Mouse (Mus musculus) c-Kit-positive CD71-positive TER-119-negative erythroid progenitor cells, embryonic 14.5 days (primary cell): ENCODE results near the gene Fam221a.

ENCODE experiments used
- DNase-seq: peaks from one replicate; pipeline ENCODE4 v3.0.0-alpha.2; 2013; ENCODE audit warnings: low read depth

Fam221a gene

DNA sequence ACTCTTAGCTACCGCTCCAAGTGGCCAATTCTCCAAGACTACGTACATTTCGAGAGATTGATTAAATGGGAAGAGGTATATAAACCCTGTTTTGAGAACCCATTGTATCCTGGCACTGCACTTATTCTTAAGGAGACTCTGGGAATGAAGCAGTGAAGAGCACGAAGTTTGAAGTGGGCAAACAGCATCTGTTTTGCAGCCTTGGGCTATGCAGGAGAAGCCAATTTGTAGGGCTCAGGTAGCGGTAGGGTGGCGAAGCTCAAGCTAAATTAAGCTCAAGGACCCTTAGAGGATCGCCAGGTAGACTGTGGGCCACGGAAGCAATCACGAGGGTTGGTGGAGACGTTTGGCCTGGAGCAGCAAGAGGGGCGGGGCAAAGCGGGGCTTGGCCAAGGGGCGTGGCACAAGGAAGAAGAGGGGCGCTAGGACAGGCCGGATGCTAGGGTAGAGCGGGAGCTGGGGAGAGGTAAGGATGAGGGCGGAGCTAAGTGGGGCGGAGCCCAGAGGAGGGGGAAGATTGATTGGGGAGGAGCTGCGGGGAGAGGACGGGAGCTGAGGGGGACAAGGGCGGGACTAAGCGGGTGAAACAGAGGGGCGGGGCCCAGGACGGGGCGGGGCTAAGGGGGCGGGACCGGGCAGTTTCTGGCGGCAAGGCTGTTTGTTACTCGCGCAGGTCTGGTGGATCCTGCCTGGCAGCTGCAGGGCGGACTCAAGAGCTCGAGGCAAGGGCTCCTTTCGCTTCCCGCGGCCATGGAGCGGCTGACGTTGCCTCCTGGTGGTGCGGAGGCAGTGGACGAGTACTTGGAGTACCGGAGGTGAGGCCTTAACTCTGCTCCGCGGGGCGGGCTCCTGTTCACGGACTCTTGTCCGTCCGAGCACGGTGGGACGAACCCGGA lies at the start of gene Fam221a:
Gene Fam221a, plus strand, starts transcription at position 581 of the 896 bp plus-strand sequence.
- DNase-seq: peak; percentile 81

- DNase-seq: peak; percentile 90
Observed at GRCm38 (mm10) chr6:49318966-49319594, 48.5 kb upstream of the Fam221a start, which contains the start of gene Ccdc126. Gene Ccdc126 (plus strand): TSS chr6:49319274.

- no peak for DNase-seq
Observed at GRCm38 (mm10) chr6:49319595-49320315, 47.8 kb upstream of the Fam221a start.

DNA sequence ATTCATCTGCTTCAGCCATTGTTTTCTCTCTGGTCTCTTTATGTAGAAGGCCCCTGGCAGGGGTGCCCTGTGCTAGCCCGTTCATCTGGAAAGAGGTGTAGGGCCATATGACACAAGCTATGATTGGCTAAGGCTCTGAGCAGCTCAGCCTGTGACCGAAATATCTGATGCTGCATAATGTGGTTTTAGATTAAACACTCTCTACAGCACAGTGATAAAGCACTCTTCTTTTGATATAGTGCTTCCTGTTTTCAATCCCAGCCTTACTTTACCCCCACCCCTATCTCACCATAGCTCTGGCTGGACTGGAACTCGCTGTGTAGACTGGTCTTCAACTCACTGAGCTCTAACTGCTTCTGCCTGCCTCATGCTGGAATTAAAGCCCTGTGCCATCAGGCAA lies 46.2 kb upstream of the Fam221a start:
- DNase-seq: no peak

GRCm38 (mm10) chr6:49322056-49322455 lies 45.5 kb upstream of the Fam221a start:
- no peak for DNase-seq

- DNase-seq: no peak
Observed at GRCm38 (mm10) chr6:49322986-49323385, 44.6 kb upstream of the Fam221a start.

DNA sequence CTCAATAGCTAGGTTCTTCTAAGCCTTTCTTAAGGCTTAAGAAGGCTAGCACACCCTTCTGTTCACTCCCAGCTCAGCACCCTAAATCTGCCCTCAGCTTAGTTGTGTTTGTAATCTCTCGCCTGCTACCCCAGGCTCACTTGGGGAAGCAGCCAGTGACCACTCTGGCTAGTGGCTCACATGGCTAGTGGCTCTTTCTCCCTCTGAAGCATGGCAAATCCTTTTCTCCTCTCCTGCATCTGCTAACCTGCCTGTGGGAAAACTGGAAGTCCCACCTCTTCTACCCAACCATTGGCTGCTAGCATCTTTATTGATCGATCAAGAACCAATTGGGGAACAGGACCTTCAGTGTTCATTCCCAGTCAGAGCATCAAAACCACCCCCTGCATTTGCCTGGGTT lies 43.0 kb upstream of the Fam221a start:
- no peak for DNase-seq

- DNase-seq: no peak
Observed at GRCm38 (mm10) chr6:49325294-49325693, 42.2 kb upstream of the Fam221a start.

DNA sequence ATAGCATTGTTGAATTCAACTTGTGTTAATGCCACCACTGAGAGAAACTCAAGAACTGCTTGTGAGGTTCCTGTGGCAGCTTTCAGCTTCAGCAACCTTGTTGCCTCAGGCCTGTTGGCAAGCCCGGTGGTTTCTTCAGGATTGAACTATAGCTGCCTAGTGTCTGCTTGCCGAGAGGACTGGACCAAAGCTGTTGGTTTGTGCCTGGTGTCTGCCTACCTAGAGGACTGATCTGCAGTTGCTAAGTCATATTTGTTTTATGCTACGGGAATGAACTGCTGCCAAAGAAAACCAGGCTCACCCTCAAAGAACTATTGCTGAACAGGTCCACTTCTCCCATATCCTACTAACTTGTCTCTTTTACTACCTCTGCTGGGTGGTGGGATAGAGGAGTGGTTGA lies 40.7 kb upstream of the Fam221a start:
- DNase-seq: no peak

DNA sequence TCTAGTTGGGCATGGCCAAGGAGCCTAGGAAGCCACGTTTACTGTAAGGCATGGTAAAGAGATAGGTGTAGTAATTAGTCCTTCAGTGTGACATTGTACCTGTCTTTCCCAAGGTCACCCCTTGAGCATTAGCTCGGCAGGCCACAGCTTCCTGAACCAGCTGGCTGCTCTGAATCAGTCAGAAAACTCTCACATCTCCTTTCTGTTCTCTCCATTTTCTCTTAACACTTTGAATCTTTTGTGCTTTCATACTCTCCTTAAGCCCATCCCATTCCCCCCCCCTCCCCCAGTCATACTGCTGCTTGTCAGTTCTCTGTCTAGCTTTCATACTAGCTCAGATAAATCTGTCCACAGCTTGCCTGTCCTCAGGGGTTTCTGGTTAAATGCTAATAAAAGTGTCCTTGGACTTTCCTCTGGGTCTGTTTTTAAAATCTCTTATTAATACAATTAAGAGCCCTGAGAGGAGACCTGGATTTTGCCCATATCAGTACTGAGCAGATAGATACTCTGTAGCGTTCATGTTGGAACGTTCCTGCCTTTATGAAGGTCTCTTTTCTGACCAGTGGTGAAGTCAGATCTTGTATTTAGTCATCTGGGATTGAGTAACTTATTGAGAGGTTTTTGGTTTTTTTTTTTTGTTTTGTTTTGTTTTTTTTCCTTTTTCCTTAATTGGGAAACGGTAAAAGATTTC lies 36.0 kb upstream of the Fam221a start:
- DNase-seq: no peak

DNA sequence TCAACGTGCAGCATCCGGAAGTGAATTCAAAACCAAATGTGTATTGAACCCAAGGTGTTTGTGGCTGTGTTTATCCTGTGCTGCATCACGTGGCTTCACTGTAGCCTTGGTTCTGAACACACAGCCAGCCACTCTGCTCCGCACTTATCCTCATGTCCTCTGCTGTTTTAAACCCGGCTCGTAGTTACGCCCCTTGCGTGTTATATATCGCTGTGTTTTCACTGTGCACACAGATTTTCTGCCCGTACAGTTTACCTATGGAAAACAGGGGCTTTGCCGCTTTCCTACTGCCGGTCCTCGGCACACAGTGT lies 35.5 kb upstream of the Fam221a start:
- DNase-seq: no peak

DNA sequence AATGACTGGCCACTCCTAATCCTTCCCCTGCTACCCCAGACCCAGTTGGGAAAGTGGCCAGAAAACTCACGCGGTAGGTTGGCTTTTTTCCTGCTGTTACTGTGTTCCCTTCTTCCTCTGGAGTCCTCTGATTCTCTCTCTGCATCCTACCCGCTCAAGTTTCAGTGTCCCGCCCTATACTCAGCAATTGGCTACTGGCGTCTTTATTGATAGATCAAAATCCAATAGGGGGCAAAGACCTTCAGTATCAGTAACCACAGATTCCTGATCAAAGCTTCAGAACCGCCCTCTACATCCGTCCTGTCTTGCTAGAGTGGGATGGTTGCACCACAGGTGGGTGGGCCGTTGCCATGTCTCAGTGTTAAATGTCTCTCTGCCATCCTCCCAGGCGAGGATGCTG lies 29.0 kb upstream of the Fam221a start:
- DNase-seq: no peak

DNA sequence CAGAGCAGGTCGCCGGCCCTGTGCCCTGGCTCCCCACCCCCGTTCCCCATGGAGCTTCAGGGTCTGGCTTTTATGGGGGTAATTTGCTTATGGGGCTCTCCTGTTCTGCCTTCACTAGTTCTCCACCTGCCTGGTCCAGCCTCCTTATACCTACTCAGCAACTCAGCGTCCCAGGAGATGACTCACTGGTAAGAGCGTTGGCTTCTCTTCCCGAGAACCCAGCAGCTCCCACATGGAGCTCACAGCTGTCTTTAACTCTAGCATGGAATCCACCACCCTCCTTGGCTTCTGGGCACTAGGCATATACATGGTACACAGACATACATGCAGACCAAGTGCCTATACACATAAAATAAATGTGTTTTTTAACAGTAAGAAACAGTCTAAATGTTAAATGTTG lies 28.4 kb upstream of the Fam221a start:
- DNase-seq: no peak

DNA sequence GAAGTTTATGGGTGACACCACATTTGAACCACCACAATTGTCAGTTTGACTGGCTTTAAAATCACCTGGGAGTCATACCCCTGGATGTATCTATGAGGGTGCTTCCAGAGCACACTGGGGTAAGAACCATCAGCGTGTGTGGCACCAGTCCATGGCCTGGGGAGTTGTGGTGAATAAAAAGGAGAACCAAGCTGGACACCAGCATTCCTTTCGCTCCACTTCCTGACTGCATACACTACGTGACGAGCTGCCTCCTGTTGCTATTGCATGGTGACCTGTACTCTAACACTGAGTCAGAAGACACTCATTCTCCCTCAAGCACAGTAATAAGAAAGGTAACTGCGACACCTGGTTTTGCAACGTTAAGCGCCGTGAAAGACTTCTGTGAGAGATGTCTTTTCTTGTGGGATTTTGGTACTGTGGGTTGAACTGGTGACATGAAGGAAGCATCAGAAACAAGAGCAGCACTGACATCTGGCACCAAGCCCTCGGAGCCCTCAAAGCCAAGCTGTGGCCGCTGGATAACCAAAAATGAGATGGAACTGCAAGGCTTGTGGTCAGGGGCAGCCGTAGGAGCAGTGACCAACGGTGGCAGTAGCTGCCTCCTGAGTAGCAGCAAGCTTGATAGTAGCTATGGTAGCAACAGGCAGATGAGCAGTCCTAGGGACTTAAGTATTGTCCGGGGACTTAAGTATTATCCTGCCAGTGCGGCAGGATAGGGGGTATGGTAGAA lies 23.6 kb upstream of the Fam221a start:
- no peak for DNase-seq

- no peak for DNase-seq
Observed at GRCm38 (mm10) chr6:49349826-49350225, 17.7 kb upstream of the Fam221a start.

- DNase-seq: no peak
Observed at GRCm38 (mm10) chr6:49354613-49355012, 12.9 kb upstream of the Fam221a start.

- DNase-seq: no peak
Observed at GRCm38 (mm10) chr6:49355171-49355570, 12.4 kb upstream of the Fam221a start.

GRCm38 (mm10) chr6:49360420-49360819 lies 7.1 kb upstream of the Fam221a start:
- DNase-seq: no peak

GRCm38 (mm10) chr6:49368212-49368611 lies 673 bp downstream of the Fam221a start:
- no peak for DNase-seq

GRCm38 (mm10) chr6:49372705-49373104 lies 5.2 kb downstream of the Fam221a start:
- DNase-seq: no peak

- DNase-seq: no peak
Observed at GRCm38 (mm10) chr6:49373943-49374342, 6.4 kb downstream of the Fam221a start.

DNA sequence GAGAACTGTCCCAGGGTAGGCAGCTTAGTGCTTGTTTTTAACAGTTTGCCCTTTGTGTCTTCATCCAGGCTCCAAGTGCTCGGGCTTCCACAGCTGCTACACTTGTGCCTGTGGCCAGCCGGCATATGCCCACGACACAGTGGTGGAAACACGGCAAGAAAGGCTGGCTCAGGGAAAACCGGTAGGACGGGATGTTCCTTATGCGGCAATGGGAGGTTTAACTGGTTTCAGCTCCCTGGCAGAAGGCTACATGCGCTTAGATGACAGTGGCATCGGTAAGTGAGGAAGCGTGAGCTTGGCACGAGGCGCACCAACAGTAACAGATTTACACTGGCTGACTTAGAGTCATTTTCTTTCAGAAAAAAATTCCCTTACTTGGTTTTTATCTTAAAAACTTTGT lies 10.8 kb downstream of the Fam221a start:
- no peak for DNase-seq
